Mouse (Mus musculus): Measurements from ENCODE around the gene Rex1bd.

The Rex1bd gene

GRCm38 (mm10) chr8:70476333-70477268 lies 30.0 kb downstream of the Rex1bd start, which contains the start of gene Klhl26:
Klhl26 (minus strand) TSS chr8:70476968.
- DNase-seq: peak; percentile 97 to 98

- DNase-seq: no peak
Observed at GRCm38 (mm10) chr8:70471856-70472255, 34.7 kb downstream of the Rex1bd start.

- DNase-seq: no peak
Observed at GRCm38 (mm10) chr8:70469938-70470337, 36.6 kb downstream of the Rex1bd start.

GRCm38 (mm10) chr8:70469295-70469916 lies 37.1 kb downstream of the Rex1bd start:
- no peak for DNase-seq

- DNase-seq: no peak
Observed at GRCm38 (mm10) chr8:70468733-70469132, 37.8 kb downstream of the Rex1bd start.

- DNase-seq: no peak
Observed at GRCm38 (mm10) chr8:70467907-70468306, 38.6 kb downstream of the Rex1bd start.

- DNase-seq: no peak
Observed at GRCm38 (mm10) chr8:70467229-70467725, 39.3 kb downstream of the Rex1bd start.

- DNase-seq: peak in 1 of 2 experiments; percentile 21
Observed at GRCm38 (mm10) chr8:70466771-70467170, 39.8 kb downstream of the Rex1bd start.

- DNase-seq: no peak
Observed at GRCm38 (mm10) chr8:70466305-70466704, 40.2 kb downstream of the Rex1bd start.

GRCm38 (mm10) chr8:70465701-70466100 lies 40.9 kb downstream of the Rex1bd start:
- no peak for DNase-seq

- no peak for DNase-seq
Observed at GRCm38 (mm10) chr8:70464162-70464561, 42.4 kb downstream of the Rex1bd start.

GRCm38 (mm10) chr8:70463306-70463705 lies 43.2 kb downstream of the Rex1bd start:
- no peak for DNase-seq

- no peak for DNase-seq
Observed at GRCm38 (mm10) chr8:70462516-70462813, 44.1 kb downstream of the Rex1bd start.

GRCm38 (mm10) chr8:70461765-70462515 lies 44.6 kb downstream of the Rex1bd start:
- no peak for DNase-seq

- no peak for DNase-seq
Observed at GRCm38 (mm10) chr8:70460606-70461005, 45.9 kb downstream of the Rex1bd start.

- DNase-seq: no peak
Observed at GRCm38 (mm10) chr8:70460199-70460598, 46.4 kb downstream of the Rex1bd start.

- DNase-seq: no peak
Observed at GRCm38 (mm10) chr8:70459636-70460035, 46.9 kb downstream of the Rex1bd start.

- DNase-seq: no peak
Observed at GRCm38 (mm10) chr8:70458462-70458861, 48.1 kb downstream of the Rex1bd start.

GRCm38 (mm10) chr8:70457882-70458281 lies 48.7 kb downstream of the Rex1bd start:
- no peak for DNase-seq

GRCm38 (mm10) chr8:70456996-70457395 lies 49.6 kb downstream of the Rex1bd start:
- DNase-seq: no peak
